Mouse (Mus musculus) limb, embryonic 10.5 days (tissue): ENCODE measurements around the gene Slc27a5. TPM values are rescaled to one million over a fixed set of nuclear protein-coding genes. Genes with fewer than 3 reads are reported as not detected.
A peak's percentile ranks its signal among the peaks of the same experiment; 100 is the strongest.

Source experiments
- DNase-seq: peaks from one replicate; pipeline ENCODE4 v3.0.0-alpha.2; 2017; ENCODE audit warnings: low spot score
- H3K27ac ChIP-seq: fragments of 300-500 bp; sonication (generic); 2 replicates; pipeline ENCODE4 v1.5.1; 2016; ENCODE audit warnings: mild to moderate bottlenecking
- H3K27me3 ChIP-seq: fragments of 300-500 bp; sonication (generic); 2 replicates; pipeline ENCODE4 v1.6.1; 2016; ENCODE audit warnings: low read depth, mild to moderate bottlenecking; ENCODE audit not compliant: poor library complexity, severe bottlenecking
- H3K36me3 ChIP-seq: fragments of 300-500 bp; sonication (generic); 2 replicates; pipeline ENCODE4 v1.6.1; 2016; ENCODE audit warnings: mild to moderate bottlenecking, moderate library complexity
- H3K4me1 ChIP-seq: fragments of 300-500 bp; sonication (generic); 2 replicates; pipeline ENCODE4 v1.6.1; 2016
- H3K4me3 ChIP-seq: fragments of 300-500 bp; sonication (generic); 2 replicates; pipeline ENCODE4 v1.5.1; 2016; ENCODE audit warnings: mild to moderate bottlenecking, moderate library complexity
- H3K9me3 ChIP-seq: fragments of 300-500 bp; sonication (generic); replicated peaks from 2 replicates; pipeline ENCODE4 v1.6.1; 2016; ENCODE audit warnings: mild to moderate bottlenecking
- WGBS: fragments of 180-500 bp; shearing (Covaris S2); methylation state at CpG from one replicate; pipeline ENCODE4 v1.1.7; 2016; 5-methylcytosine and 5-hydroxymethylcytosine counted together
- polyA plus RNA-seq: library from polyadenylated mRNA; unstranded; fragments of >200 nt; fragmentation: Nextera tagmentation; extraction: Ambion mirVana; gene quantifications from 2 replicates; pipeline ENCODE4 v1.2.1, GENCODE M21; 2016

Gene Slc27a5
- not detected in 2 replicates for polyA plus RNA-seq

DNA sequence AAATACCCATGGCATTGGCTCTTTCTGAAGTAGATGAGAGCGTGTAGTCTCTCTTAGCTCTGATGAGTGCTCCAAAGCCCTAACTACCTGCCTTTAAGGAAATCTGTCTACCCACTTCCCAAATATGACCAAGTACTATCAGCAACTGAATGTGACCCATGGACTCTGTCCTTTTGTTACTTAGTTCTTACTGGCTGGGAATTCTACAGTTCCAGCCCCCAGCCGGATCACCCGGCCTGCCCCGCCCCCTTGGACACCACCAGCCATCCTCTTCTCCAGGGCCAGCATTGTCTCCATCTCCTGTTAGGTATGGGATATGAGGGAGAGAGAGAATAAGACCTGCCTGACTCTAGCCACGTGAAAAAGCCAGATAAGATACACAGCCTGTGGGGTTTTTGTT, at the start of gene Slc27a5:
Gene Slc27a5 (minus strand): TSS at position 140 of the 400 bp plus-strand sequence.
- Histone ChIP-seq H3K4me1 (no peaks in the 10 kb centered on the region), H3K4me3 (no peak within 1 kb of the TSS), H3K27me3 (no peaks in the 10 kb centered on the region), H3K36me3 (no peaks in the 10 kb centered on the region), H3K27ac (no peak within 1 kb of the TSS), H3K9me3 (no peaks in the 10 kb centered on the region)
- 79% methylated on average over 5 of the region's 5 CpGs for WGBS
- DNase-seq: no peak

DNA sequence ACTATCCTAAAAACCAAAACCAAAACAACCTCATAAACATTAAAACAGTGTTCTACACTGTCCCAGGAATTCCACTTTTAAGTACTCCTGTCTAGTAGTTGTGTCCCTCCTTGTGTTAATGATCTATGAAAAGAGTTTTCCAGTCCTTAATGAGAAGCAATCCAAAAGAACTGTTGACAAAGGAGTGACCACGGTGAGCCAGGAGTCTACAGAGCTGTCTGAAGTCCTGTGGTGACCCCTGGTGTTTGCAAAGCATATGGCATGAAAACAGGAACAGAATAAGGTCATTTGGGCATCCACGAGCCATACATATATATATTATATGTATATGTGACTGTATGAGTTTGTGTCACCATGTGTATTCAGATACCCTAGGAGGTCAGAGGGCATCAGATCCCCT, 48.1 kb upstream of the Slc27a5 start:
- no peaks in the 10 kb centered on the region for H3K36me3 ChIP-seq
- H3K4me3 ChIP-seq: no peak overlapping the region
- H3K27me3 ChIP-seq: peaks cover 47% of the 10 kb centered on the region
- H3K4me1 ChIP-seq: peaks cover 15% of the 10 kb centered on the region
- DNase-seq: peak; percentile 62
- 18% methylated on average over 2 of the region's 2 CpGs for WGBS
- H3K27ac ChIP-seq: no peak overlapping the region
- H3K9me3 ChIP-seq: peaks cover 6% of the 10 kb centered on the region

DNA sequence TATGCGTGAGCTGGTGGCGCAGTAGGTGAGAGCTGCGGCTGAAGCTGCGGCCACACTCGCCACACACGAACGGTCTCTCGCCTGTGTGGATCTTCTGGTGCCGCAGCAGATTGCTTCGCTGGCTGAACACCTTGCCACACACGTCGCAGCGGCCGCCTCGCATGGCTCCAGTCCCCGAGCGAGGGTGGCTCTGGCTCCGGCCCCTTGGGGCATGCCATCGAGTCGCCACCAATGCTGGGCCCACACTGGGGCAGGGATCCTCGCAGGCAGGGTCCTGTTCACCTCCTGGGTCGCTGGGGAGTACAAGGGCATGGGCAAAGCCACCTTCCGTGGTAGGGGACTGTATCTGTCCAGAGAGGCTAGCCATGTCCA, 46.2 kb upstream of the Slc27a5 start:
- H3K27me3 ChIP-seq: peaks cover 56% of the 10 kb centered on the region
- peak overlapping the region; percentile 75 for H3K27ac ChIP-seq
- peaks cover 15% of the 10 kb centered on the region for H3K4me1 ChIP-seq
- peak; percentile 37 for DNase-seq
- WGBS: 4% methylated on average over 23 of the region's 23 CpGs
- no peaks in the 10 kb centered on the region for H3K36me3 ChIP-seq
- H3K9me3 ChIP-seq: peaks cover 6% of the 10 kb centered on the region
- H3K4me3 ChIP-seq: peak overlapping the region; percentile 62

DNA sequence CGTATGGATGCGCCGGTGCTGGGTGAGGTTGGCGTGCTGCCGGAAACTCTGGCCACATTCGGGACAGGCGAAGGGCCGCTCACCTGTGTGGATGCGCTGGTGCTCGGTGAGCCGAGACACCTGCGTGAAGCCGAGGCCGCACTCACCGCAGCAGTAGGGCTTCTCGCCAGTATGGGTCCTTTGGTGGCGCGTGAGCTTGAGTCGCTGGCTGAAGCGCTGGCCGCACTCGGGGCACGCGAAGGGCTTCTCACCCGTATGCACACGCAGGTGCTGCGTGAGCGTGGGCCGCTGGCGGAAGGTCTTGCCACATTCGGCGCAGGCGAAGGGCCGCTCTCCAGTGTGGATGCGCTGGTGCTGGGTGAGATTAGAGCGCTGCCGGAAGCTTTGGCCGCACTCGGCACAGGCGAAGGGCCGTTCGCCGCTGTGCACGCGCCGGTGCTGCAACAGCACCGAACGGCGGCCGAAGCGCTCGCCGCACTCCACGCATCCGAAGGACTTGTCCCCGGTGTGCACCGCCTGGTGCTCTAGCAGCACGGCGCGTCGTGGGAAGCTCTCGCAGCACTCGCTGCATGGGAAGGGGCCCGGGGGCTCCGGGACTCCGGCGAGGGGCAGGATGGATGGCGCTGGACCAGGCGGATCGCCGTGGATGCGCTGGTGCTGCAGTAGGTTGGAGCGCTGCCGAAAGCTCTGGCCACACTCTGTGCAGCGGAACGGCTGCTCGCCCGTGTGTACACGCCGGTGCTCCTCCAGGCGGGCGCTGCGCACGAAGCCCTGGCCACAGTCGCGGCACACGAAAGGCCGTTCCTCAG, 45.7 kb upstream of the Slc27a5 start:
- Histone ChIP-seq H3K27me3 (peaks cover 56% of the 10 kb centered on the region), H3K4me3 (peak overlapping the region; percentile 62), H3K4me1 (peaks cover 21% of the 10 kb centered on the region), H3K9me3 (peaks cover 6% of the 10 kb centered on the region), H3K27ac (peak overlapping the region; percentile 75), H3K36me3 (no peaks in the 10 kb centered on the region)
- 5% methylated on average over 88 of the region's 88 CpGs for WGBS
- DNase-seq: peak; percentile 73

DNA sequence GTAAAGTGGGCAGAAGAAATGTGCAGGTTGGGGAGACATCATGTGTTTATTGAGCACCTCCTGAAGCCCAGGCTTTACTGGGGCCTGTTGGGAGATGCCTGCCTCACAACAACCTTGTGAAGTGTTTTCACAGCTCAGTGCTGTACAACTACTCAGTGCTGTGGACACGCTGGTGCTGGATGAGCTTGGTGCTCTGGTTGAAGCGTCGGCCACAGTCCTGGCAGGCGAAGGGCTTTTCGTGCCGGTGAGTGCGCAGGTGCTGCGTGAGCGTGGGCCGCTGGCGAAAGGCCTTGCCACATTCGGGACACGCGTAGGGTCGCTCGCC, 45.1 kb upstream of the Slc27a5 start:
- Histone ChIP-seq H3K36me3 (no peaks in the 10 kb centered on the region), H3K27me3 (peaks cover 56% of the 10 kb centered on the region), H3K4me1 (peaks cover 23% of the 10 kb centered on the region), H3K4me3 (peak overlapping the region; percentile 62), H3K27ac (no peak overlapping the region), H3K9me3 (peaks cover 6% of the 10 kb centered on the region)
- WGBS: 34% methylated on average over 16 of the region's 16 CpGs
- no peak for DNase-seq

DNA sequence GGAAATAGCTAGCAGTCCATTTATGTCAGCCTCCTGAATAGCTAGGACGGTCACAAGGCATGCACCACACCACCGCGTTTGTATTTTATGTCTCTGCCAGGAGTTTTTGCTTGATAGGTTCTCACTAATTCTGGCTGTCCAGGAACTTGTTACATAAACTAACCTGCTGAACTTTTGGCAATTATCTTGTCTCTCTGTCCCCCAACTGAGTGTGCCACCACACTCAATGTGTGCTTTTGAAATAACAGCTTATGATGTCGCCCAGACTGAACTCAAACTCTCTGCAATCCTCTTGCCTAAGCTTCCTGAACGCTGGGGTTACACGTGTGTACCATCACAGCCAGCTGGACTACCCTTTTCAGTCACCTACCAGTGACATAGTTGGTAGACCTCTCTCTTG, 44.5 kb upstream of the Slc27a5 start:
- DNase-seq: no peak
- Histone ChIP-seq H3K4me1 (peaks cover 23% of the 10 kb centered on the region), H3K9me3 (peaks cover 6% of the 10 kb centered on the region), H3K4me3 (no peak overlapping the region), H3K27ac (no peak overlapping the region), H3K27me3 (peaks cover 56% of the 10 kb centered on the region), H3K36me3 (no peaks in the 10 kb centered on the region)
- 80% methylated on average over 6 of the region's 6 CpGs for WGBS

DNA sequence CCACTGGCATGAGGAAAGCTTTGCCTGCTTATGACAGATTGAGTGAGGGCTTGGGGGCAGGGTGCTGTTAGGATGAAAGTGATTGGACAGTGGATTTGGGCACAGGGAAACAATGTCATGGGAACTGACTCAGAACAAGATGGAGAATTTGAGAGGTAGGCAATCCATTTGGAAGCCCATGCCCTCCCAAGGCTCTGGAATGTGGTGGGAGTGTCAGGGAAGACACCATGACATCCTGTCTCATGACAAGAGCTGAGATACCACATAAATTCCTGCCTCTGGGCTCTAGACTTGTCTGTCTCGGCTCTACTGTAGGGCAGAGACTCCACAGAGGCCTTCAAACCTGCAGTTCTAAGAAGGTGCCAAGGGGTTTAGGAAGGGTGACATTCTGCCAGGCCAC, 43.3 kb upstream of the Slc27a5 start:
- H3K36me3 ChIP-seq: peaks cover 3% of the 10 kb centered on the region
- peaks cover 31% of the 10 kb centered on the region for H3K4me1 ChIP-seq
- H3K27ac ChIP-seq: no peak overlapping the region
- no peak for DNase-seq
- peaks cover 6% of the 10 kb centered on the region for H3K9me3 ChIP-seq
- H3K27me3 ChIP-seq: peaks cover 56% of the 10 kb centered on the region
- no peak overlapping the region for H3K4me3 ChIP-seq
- WGBS: 59% methylated on average over 1 of the region's 1 CpGs

DNA sequence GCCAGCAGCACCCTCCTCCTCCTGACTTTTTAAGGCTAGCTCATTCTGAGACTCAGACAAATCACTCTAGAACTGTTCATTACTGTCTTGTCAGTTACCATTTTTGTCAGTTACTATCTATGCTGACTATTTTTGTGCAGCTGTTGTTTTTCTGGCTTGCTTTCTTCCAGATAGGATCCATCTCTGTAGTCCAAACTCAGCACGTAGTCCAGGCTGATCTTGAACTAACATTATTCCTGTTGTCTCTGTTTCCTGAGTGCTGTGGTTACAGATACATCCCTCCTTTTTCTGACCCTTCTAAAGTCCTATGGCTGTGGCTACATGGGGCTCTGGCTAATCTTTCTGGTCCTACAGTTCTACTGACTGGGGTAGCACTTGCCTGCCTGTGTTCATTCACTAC, 41.2 kb upstream of the Slc27a5 start:
- H3K27ac ChIP-seq: peak overlapping the region; percentile 100
- peaks cover 41% of the 10 kb centered on the region for H3K4me1 ChIP-seq
- peak overlapping the region; percentile 73 for H3K4me3 ChIP-seq

DNA sequence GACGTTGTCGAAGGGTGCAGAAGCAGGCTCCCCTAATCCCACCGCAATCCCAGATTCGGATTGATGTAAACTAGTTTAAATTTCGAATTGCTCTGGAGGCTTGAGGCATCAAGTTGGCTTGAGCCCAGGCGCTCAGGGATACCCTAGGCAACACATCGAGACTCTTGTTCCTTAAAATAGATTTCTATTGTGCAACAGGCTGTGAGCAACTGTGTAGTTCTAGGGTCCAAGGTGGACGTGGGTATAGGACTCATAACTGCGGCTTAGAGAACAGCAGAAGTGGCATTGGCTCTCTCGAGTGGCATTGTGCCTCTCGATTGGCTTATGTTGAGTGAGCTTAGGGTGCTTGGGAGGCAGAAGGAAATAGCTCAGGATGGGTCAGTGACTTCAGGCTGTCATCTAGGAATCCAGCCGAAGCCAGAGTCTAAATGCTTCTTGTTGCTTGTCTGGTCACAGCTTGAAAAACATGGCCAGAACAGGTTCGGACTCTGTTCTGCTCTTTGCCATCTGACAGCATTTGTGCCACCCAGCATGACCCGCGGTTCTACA, 40.7 kb upstream of the Slc27a5 start:
- WGBS: 30% methylated on average over 15 of the region's 15 CpGs
- H3K27me3 ChIP-seq: peaks cover 34% of the 10 kb centered on the region
- H3K27ac ChIP-seq: peak overlapping the region; percentile 100
- H3K4me1 ChIP-seq: peaks cover 41% of the 10 kb centered on the region
- H3K9me3 ChIP-seq: peaks cover 6% of the 10 kb centered on the region
- peak overlapping the region; percentile 73 for H3K4me3 ChIP-seq
- DNase-seq: no peak
- peaks cover 24% of the 10 kb centered on the region for H3K36me3 ChIP-seq

More for the DNA sequence above, 41.2 kb upstream of the Slc27a5 start:
- H3K27me3 ChIP-seq: peaks cover 39% of the 10 kb centered on the region
- peaks cover 20% of the 10 kb centered on the region for H3K36me3 ChIP-seq
- WGBS: 98% methylated on average over 1 of the region's 1 CpGs
- peaks cover 6% of the 10 kb centered on the region for H3K9me3 ChIP-seq
- DNase-seq: no peak

DNA sequence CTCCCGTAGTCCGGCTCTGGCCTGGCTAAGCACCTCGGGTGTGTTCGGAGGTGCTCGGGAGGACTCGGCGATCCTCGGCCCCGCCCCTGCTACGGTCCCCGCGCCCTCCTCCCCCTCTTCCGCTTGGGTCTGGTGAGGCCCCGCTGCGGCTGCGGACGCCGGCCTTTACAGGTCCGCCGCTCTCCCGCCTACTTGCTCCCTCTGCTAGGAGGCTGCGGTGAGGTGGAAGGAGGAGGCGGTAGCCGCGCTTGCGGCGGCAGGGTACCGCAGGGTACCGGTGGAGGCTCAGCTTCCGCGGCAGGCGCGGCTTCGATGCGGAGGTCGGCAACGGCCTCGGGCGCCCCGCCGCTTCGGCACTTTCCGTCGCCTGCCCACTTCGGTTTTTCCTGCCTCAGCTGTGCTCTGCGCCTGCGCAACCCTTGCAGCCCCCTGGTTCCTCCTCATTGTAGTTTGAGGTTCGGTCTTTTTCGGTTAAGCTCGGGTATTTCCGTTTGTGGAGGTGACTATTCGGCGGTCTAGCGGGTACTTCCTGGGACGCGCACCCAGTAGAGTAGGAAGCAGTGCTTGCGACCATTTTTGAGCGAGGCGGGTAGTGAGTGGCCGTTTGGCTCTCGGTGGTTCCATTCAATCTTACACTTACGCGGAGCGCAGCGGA, 40.0 kb upstream of the Slc27a5 start, which contains the start of gene Ube2m:
Gene Ube2m (minus strand): TSS at position 375 of the 655 bp plus-strand sequence.
- H3K27ac ChIP-seq: peak within 1 kb of the TSS; percentile 100
- peak within 1 kb of the TSS; percentile 73 for H3K4me3 ChIP-seq
- peaks cover 42% of the 10 kb centered on the region for H3K4me1 ChIP-seq
- H3K9me3 ChIP-seq: peaks cover 2% of the 10 kb centered on the region; the same call in 1 of the 2 replicates
- DNase-seq: peak; percentile 98
- peaks cover 28% of the 10 kb centered on the region for H3K27me3 ChIP-seq
- H3K36me3 ChIP-seq: peaks cover 31% of the 10 kb centered on the region
- WGBS: 1% methylated on average over 61 of the region's 65 CpGs

DNA sequence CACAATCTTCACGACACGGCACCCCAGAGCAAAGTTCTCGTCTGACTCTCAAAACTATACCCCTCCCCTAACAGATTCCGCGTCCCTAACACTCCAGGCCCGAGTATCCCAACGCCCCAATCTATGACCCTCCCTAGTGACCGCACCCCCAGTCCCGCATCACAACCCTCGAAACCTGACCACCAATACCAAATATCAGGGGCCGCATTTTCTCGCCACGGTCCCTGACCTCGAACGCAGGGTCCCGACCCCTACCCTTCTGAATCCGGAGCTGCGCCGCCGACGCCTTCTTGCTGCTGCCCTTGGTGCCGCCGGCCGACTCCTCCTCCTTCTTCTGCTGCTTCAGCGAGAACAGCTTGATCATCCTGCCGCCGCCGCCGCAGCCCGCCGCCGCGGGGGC, 39.4 kb upstream of the Slc27a5 start:
- peak overlapping the region; percentile 100 for H3K27ac ChIP-seq
- peaks cover 38% of the 10 kb centered on the region for H3K36me3 ChIP-seq
- peaks cover 21% of the 10 kb centered on the region for H3K27me3 ChIP-seq
- H3K4me3 ChIP-seq: peak overlapping the region; percentile 73
- no peak for DNase-seq
- under 1% methylated on average over 32 of the region's 33 CpGs for WGBS
- H3K9me3 ChIP-seq: no peaks in the 10 kb centered on the region
- peaks cover 47% of the 10 kb centered on the region for H3K4me1 ChIP-seq

DNA sequence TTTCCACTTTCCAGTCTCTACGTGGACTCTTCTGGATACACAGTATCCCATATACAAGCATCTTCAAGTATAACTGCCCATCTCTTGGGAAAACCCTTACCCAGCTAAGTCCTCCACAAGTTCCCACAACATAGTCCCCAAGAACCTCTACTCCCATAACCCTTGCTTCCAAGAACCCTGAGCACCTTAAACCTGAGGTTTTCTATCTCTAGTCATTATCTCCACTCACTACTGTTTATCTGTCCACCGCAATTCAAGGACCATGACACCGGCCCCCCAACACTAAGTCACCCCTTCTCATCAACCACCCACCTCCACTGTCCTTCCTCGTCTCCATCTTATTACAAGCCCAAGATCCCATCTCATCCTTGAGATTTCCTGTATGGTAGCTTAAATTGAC, 38.8 kb upstream of the Slc27a5 start:
- WGBS: 47% methylated on average over 4 of the region's 4 CpGs
- peaks cover 43% of the 10 kb centered on the region for H3K36me3 ChIP-seq
- peak overlapping the region; percentile 73 for H3K4me3 ChIP-seq
- H3K9me3 ChIP-seq: no peaks in the 10 kb centered on the region
- H3K27ac ChIP-seq: peak overlapping the region; percentile 100
- DNase-seq: no peak
- peaks cover 16% of the 10 kb centered on the region for H3K27me3 ChIP-seq
- peaks cover 48% of the 10 kb centered on the region for H3K4me1 ChIP-seq
